Mouse (Mus musculus) stomach, postnatal 0 days (tissue): ENCODE data around the gene Pbdc1.

ENCODE experiments used
- CTCF ChIP-seq: IDR thresholded peaks from 2 replicates; pipeline ENCODE4 v1.5.1; 2016; ENCODE audit warnings: antibody characterized with exemption, low read depth, mild to moderate bottlenecking, moderate library complexity
- EP300 ChIP-seq: optimal IDR thresholded peaks from 2 replicates; pipeline ENCODE3; 2016; ENCODE audit warnings: antibody characterized with exemption

GRCm38 (mm10) chrX:105064801-105065200, 14.8 kb upstream of the Pbdc1 start:
- TF ChIP-seq CTCF (no peak), EP300 (no peak)
